Mouse (Mus musculus) cortical plate, adult 2 months (tissue): ENCODE measurements around the gene Mamdc2. TPM values are rescaled to one million over a fixed set of nuclear protein-coding genes. Genes with fewer than 3 reads are reported as not detected.

Source experiments
- H3K27ac ChIP-seq: fragments of 200-500 bp; 2 replicates; pipeline ENCODE4 v1.5.1; 2012; ENCODE audit warnings: low read length, control low read depth, inconsistent platforms; ENCODE audit not compliant: insufficient read depth
- H3K4me1 ChIP-seq: fragments of 200-500 bp; 2 replicates; pipeline ENCODE4 v1.6.1; 2011; ENCODE audit warnings: low read length; ENCODE audit not compliant: control insufficient read depth, insufficient read depth
- H3K4me3 ChIP-seq: fragments of 200-500 bp; 2 replicates; pipeline ENCODE4 v1.5.1; 2011; ENCODE audit warnings: mild to moderate bottlenecking, low read length, control low read depth; ENCODE audit not compliant: insufficient read depth
- CTCF ChIP-seq: fragments of 200-500 bp; IDR thresholded peaks from 2 replicates; pipeline ENCODE4 v1.5.1; 2011; ENCODE audit warnings: mild to moderate bottlenecking, control low read depth, low read length; ENCODE audit not compliant: insufficient read depth; ENCODE audit errors: extremely low read depth
- POLR2A ChIP-seq: fragments of 200-500 bp; IDR thresholded peaks from 2 replicates; pipeline ENCODE4 v1.6.1; 2011; ENCODE audit warnings: mild to moderate bottlenecking, low read length, control low read depth; ENCODE audit not compliant: insufficient read depth; ENCODE audit errors: extremely low read depth
- polyA plus RNA-seq: library from polyadenylated mRNA; depleted of rRNA; stranded (reverse); fragments of >200 nt; gene quantifications from 2 replicates; pipeline ENCODE4 v1.2.3, GENCODE M21; 2012

Mamdc2 gene
- polyA plus RNA-seq, 1 experiment, result 0.92 TPM

DNA sequence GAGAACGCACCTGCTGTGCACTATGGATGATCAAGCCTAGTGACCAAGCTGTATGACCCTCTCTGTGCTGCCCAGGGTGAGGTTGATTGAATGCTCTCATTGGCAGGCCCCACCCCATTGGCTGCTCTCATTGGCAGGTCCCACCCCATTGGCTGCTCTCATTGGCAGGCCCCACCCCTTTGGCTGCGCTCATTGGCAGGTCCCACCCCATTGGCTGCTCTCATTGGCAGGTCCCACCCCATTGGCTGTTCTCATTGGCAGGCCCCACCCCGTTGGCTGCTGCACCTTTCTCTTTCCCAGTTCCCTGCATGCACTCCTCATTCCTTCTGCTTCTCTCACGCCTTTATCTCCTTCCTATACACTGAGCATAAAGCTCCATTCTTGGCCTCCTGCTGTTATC lies 12.5 kb downstream of the Mamdc2 start:
- H3K4me1 ChIP-seq, result no peaks in the 10 kb centered on the region
- H3K4me3 ChIP-seq, result no peak overlapping the region
- H3K27ac ChIP-seq, result no peak overlapping the region
- TF ChIP-seq POLR2A, result no peak
- TF ChIP-seq CTCF, result no peak

DNA sequence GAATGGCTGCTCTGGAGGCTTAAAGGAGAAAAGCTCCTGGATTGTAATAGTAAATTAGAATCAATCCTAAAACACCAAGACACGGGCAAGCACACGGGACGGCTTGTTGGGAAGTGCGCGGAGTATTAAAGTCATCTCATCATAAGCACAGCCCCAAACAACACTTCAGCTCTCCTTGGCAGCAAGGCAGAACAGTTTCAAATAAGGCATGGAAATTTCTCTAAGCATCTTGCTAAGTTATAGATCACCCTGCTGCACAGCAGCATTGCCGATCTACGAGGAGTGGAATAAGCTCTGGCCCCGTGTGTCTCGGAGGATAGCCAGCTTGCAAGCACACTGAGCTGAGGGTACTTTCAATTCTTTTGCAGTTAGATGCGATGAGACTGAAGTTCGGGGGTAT lies 13.8 kb downstream of the Mamdc2 start:
- Histone ChIP-seq H3K27ac (no peak overlapping the region), H3K4me3 (no peak overlapping the region), H3K4me1 (no peaks in the 10 kb centered on the region)
- no peak for TF ChIP-seq POLR2A
- no peak for TF ChIP-seq CTCF

DNA sequence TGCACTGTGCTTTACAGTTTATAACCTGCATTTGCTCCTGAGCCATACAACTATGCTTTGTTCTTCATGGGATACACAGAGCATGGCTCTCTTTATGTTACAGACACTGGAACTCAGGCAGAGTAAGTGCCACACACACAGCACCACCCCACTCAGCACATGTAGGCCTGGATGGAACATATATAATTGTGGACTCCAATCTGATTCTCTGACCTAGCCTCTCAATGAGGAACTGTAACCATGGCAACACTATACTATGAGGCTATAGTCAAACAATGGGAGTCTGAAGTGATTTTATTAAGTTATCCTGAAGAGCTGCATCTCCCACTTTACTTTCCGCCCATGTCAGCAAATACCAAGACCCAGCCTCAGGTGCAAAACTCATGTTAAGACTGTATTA lies 30.6 kb downstream of the Mamdc2 start:
- Histone ChIP-seq H3K27ac (no peak overlapping the region), H3K4me3 (no peak overlapping the region), H3K4me1 (no peaks in the 10 kb centered on the region)
- no peak for TF ChIP-seq POLR2A
- TF ChIP-seq CTCF, result no peak

DNA sequence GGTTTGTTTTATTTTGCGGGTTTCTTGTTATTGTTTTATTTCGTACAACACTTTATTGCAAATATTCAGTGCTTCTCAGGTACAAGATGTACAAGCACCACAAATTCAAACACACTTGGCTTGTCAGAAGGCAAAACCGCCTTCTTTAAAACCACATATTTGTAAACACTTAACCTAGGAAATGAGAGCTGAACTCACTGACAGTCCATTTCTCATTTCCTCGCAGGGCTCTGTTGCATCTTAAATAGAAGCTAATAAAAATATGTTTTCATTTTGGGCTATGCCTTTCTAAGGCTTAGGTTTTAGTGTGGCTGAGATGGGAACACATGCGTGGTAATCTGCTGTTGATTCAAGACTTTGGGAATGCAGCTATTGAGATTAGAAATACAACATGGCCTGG lies 37.4 kb downstream of the Mamdc2 start:
- H3K4me3 ChIP-seq, result no peak overlapping the region

DNA sequence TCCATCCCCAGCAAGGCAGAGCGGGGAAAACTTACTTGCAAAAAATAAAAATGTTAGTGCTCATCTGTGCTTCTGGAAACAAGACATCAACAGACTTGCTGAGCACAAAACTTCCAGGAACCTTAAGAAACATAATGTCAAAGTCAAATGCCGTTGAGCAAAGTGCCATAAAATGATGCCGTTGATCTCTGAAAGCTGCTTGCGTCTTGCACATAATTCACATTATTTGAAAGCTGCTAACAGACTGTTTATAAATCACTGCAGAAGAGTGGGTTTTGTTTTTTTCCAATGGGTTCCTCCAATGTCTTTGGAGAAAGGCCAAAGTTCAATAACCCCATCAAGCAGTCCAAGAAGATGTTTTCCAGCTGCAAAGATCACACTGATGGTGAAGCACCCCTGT lies 37.9 kb downstream of the Mamdc2 start:
- Histone ChIP-seq H3K4me1 (no peaks in the 10 kb centered on the region), H3K27ac (no peak overlapping the region), H3K4me3 (no peak overlapping the region)
- TF ChIP-seq CTCF (no peak), POLR2A (no peak)

More for the DNA sequence above, 37.4 kb downstream of the Mamdc2 start:
- TF ChIP-seq CTCF (no peak), POLR2A (no peak)
- H3K4me1 ChIP-seq, result no peaks in the 10 kb centered on the region
- H3K27ac ChIP-seq, result no peak overlapping the region

DNA sequence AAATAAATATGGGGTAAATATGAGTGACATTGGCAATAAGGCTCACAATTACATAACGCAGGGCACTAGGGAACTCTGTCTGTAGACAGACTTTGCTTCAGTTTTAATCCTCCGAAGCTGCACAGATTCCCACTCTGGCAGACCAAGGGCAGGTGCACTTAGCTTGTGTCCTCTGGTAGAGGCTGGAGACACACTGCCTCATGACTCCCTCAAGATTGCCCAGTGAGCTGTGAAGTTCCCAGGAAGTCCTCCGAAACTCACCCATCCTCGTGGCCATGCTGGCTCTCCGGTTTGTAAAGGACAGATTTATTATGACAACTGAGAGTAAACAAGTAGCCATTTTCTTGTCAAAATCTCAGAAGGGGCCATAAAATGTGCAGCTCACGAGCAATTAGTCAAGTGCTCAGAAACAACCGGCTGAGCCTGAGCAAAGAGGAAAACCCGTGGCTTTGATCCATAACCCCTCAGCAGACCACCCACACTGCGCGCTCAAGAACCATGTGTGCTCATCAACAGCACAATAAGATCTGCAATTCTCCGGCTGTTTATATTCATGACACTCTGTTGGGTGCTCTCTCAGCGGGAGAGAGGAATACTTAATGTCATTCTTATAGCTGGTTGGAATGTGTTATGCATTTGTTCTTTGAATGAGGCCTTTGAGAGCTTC lies 46.6 kb downstream of the Mamdc2 start:
- Histone ChIP-seq H3K4me3 (no peak overlapping the region), H3K27ac (no peak overlapping the region), H3K4me1 (no peaks in the 10 kb centered on the region)
- TF ChIP-seq POLR2A, result no peak
- no peak for TF ChIP-seq CTCF

DNA sequence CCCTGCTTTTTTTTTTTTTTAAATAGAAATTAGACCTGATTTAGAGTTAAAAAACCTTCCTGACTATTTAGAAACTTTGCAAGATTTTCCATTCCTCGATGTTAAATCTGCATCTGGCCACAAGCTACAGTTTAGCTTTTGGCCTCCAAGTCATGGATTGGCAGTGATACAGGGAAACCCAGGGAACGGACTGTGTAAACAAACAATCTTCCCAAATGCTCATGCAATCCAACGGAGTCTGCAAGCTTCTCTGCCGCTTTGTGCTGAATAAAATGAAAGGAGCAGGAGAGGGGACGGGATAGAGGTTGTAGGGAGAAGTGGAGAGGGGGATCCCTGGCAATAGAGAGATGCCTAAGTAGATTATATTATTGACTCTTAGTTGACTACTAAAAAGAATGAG lies 47.8 kb downstream of the Mamdc2 start:
- TF ChIP-seq POLR2A, result no peak
- no peak for TF ChIP-seq CTCF
- Histone ChIP-seq H3K27ac (no peak overlapping the region), H3K4me3 (no peak overlapping the region), H3K4me1 (no peaks in the 10 kb centered on the region)

DNA sequence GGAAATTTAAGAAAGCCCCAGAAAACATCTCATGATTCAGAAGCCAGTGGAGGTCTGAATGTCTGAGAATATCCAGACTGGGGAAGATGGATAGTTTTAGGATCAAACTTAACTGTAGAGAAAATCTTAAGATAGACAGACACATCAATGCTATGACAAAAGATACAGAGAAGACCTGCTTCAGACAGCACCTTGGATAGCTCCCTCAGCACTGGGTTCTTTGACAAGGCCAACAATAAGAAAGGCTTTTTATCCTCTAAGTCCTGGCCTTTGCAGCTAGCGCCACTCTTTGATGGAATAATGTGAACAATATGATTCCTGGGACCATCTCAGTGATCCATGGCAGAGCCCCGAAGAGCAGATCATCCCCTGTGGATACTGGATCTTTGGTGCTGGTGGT lies 52.3 kb downstream of the Mamdc2 start:
- no peak overlapping the region for H3K4me3 ChIP-seq
- H3K27ac ChIP-seq, result no peak overlapping the region
- TF ChIP-seq CTCF (no peak), POLR2A (no peak)
- no peaks in the 10 kb centered on the region for H3K4me1 ChIP-seq

DNA sequence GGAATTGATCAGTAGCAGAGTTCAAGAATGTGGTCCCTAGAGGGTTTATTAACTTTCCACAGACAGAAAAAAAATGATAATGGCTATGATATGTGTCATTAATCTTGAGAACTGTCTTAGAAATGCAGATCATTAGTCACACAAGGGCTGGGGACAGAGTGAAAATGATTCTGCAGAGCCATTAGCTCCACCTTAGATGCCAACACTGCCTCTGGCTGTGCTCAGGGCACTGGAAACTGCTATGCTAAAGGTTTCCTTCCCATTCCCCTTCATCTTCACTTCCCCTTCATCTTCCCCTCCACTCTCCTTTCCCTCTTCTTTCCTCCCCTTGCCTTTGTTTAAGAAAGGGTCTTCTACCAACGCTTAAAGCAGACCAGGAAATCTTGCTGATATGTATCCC lies 53.6 kb downstream of the Mamdc2 start:
- Histone ChIP-seq H3K4me3 (no peak overlapping the region), H3K4me1 (no peaks in the 10 kb centered on the region), H3K27ac (no peak overlapping the region)
- no peak for TF ChIP-seq POLR2A
- TF ChIP-seq CTCF, result no peak

DNA sequence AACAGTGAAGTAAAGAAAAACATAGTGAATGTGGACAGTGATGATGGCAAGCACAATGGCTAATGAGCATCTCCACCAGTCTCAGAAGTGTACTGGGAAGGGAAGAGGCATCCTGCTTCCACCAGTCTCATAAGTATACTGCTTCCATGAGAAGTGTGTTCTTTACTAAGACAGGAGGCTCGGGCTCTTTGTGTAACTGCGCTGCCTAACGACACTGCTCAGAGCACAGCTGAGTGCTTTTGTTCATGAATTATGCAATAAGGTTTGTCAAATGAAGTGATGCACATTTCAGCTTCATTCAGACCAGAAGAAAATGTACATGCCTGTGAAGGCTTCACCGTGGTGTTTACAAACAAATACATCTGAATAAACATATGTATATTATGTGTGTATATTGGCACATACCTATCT lies 59.4 kb downstream of the Mamdc2 start:
- TF ChIP-seq POLR2A (no peak), CTCF (no peak)
- H3K4me1 ChIP-seq, result no peaks in the 10 kb centered on the region; the same call in 1 of the 2 replicates
- no peak overlapping the region for H3K27ac ChIP-seq

More for the DNA sequence above, 59.4 kb downstream of the Mamdc2 start:
- no peak overlapping the region for H3K4me3 ChIP-seq
